Mouse (Mus musculus) limb, embryonic 11.5 days (tissue): ENCODE results near the gene Gm11627. TPM values are rescaled to one million over a fixed set of nuclear protein-coding genes. Genes with fewer than 3 reads are reported as not detected.

Experiments
- ATAC-seq: fragments of 200-750 bp; cut with Nextera tagmentation; 2 replicates; pipeline ENCODE4 v1.8.0; 2017; ENCODE audit warnings: low read depth; ENCODE audit not compliant: insufficient number of reproducible peaks, low FRiP score, low TSS enrichment
- DNase-seq: peaks from one replicate; pipeline ENCODE4 v3.0.0-alpha.2; 2015; ENCODE audit warnings: low spot score
- H3K27ac ChIP-seq: fragments of 300-500 bp; sonication (generic); replicated peaks from 2 replicates; pipeline ENCODE4 v1.5.1; 2014; ENCODE audit warnings: low read depth, mild to moderate bottlenecking, low read length
- H3K27me3 ChIP-seq: fragments of 300-500 bp; sonication (generic); 2 replicates; pipeline ENCODE4 v1.6.1; 2014; ENCODE audit warnings: mild to moderate bottlenecking, low read length, mixed read lengths; ENCODE audit not compliant: control insufficient read depth, insufficient read depth
- H3K36me3 ChIP-seq: fragments of 300-500 bp; sonication (generic); 2 replicates; pipeline ENCODE4 v1.6.1; 2014; ENCODE audit warnings: mild to moderate bottlenecking, low read length, moderate library complexity, mixed read lengths; ENCODE audit not compliant: control insufficient read depth, insufficient read depth
- H3K4me1 ChIP-seq: fragments of 300-500 bp; sonication (generic); 2 replicates; pipeline ENCODE4 v1.6.1; 2014; ENCODE audit warnings: low read length, mixed read lengths; ENCODE audit not compliant: control insufficient read depth, insufficient read depth
- H3K4me2 ChIP-seq: fragments of 300-500 bp; sonication (generic); 2 replicates; pipeline ENCODE4 v1.6.1; 2014; ENCODE audit warnings: low read depth, mild to moderate bottlenecking, moderate library complexity; ENCODE audit not compliant: severe bottlenecking
- H3K4me3 ChIP-seq: fragments of 300-500 bp; sonication (generic); 2 replicates; pipeline ENCODE4 v1.5.1; 2014; ENCODE audit warnings: low read depth, low read length
- H3K9ac ChIP-seq: fragments of 300-500 bp; sonication (generic); 2 replicates; pipeline ENCODE4 v1.6.1; 2014; ENCODE audit warnings: mild to moderate bottlenecking, low read length
- H3K9me3 ChIP-seq: fragments of 300-500 bp; sonication (generic); 2 replicates; pipeline ENCODE4 v1.6.1; 2016; ENCODE audit warnings: low read length; ENCODE audit not compliant: control insufficient read depth
- WGBS: fragments of 180-500 bp; shearing (Covaris S2); extraction: QIAGEN DNeasy Blood & Tissue Kit; methylation state at CpG from one replicate; pipeline ENCODE4 v1.1.7; 2014; 5-methylcytosine and 5-hydroxymethylcytosine counted together
- polyA plus RNA-seq: library from polyadenylated mRNA; unstranded; fragments of >200 nt; fragmentation: Nextera tagmentation; extraction: Ambion mirVana; gene quantifications from 2 replicates; pipeline ENCODE4 v1.2.1, GENCODE M21; 2014

The Gm11627 gene
- polyA plus RNA-seq, 1 experiment from 2014 or later, result 4.2 TPM

- 77% methylated on average over 3 of the region's 3 CpGs for WGBS
Observed at GRCm38 (mm10) chr11:102587554-102587953, 8.3 kb upstream of the Gm11627 start.

DNA sequence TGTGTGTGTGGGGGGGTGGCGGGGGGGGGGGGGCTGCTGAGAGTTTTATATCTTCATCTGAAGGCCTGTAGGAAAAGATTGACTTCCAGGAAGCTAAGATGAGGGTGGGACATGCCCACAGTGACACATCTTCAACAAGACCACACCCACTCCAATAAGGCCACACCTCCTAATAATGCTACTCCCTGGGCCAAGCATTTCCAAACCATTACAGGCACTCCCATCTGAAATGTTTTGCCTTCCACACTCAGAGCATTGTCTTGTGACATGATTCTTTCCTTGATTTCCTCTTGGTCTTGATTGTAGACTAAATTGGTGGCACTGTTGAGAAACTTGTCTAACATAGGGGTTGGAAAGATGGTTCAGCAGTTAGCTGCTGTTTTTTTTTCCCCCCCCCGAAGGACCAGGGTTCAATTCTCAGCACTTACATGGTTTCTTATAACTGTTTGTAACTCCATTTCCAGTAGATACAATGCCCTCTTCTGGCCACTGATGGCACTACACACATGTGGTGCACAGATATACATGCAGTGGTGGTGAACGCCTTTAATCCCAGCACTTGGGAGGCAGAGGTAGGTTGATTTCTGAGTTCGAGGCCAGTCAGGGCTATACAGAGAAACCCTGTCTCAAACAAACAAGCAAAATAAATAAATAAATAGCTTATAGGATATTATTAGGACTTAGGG lies 7.3 kb upstream of the Gm11627 start:
- H3K4me3 ChIP-seq, result no peak overlapping the region
- DNase-seq, result no peak
- no peaks in the 10 kb centered on the region for H3K36me3 ChIP-seq
- peaks cover 12% of the 10 kb centered on the region for H3K4me1 ChIP-seq
- H3K9ac ChIP-seq, result no peak overlapping the region
- H3K9me3 ChIP-seq, result peaks cover 2% of the 10 kb centered on the region; the same call in 1 of the 2 replicates
- no peak overlapping the region for H3K27ac ChIP-seq
- no peaks in the 10 kb centered on the region for H3K27me3 ChIP-seq
- H3K4me2 ChIP-seq, result no peak overlapping the region
- ATAC-seq, result no peak
- WGBS, result 89% methylated on average over 4 of the region's 4 CpGs

More at GRCm38 (mm10) chr11:102587554-102587953, 8.3 kb upstream of the Gm11627 start:
- Histone ChIP-seq H3K27ac (no peak overlapping the region), H3K4me3 (no peak overlapping the region), H3K9me3 (peaks cover 2% of the 10 kb centered on the region; the same call in 1 of the 2 replicates), H3K9ac (no peak overlapping the region), H3K4me1 (peaks cover 3% of the 10 kb centered on the region; the same call in 1 of the 2 replicates), H3K36me3 (no peaks in the 10 kb centered on the region), H3K27me3 (no peaks in the 10 kb centered on the region), H3K4me2 (no peak overlapping the region)
- ATAC-seq, result no peak
- DNase-seq, result no peak

DNA sequence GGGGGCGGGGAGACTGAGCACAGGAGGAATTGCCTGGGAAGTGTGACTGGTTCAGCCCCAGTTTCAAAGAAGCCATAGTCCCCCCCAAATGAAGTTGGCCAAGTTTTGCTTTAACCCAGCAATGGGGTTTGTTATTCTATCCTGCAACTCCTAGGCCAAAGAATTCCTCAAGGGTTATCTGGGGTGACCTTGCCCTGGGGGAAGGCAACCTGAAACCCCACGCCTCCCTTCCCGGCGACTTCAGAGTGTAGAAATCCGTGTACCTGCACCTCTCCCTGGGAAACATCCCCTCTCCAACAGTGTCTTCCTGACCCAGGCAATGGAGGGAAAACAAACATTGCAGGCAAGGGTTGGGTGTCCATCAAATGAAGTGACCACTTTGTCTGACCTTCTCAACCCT lies 3.5 kb upstream of the Gm11627 start:
- Histone ChIP-seq H3K4me2 (no peak overlapping the region), H3K27ac (no peak overlapping the region), H3K4me1 (peaks cover 24% of the 10 kb centered on the region), H3K27me3 (no peaks in the 10 kb centered on the region), H3K9me3 (peaks cover 2% of the 10 kb centered on the region; the same call in 1 of the 2 replicates), H3K4me3 (no peak overlapping the region), H3K36me3 (no peaks in the 10 kb centered on the region), H3K9ac (no peak overlapping the region)
- DNase-seq (no peak), ATAC-seq (no peak)
- 26% methylated on average over 5 of the region's 5 CpGs for WGBS

- H3K4me1 ChIP-seq, result peaks cover 24% of the 10 kb centered on the region
- 30% methylated on average over 13 of the region's 13 CpGs for WGBS
- H3K9ac ChIP-seq, result no peak overlapping the region
- DNase-seq (no peak), ATAC-seq (no peak)
- peaks cover 2% of the 10 kb centered on the region; the same call in 1 of the 2 replicates for H3K9me3 ChIP-seq
- no peak overlapping the region for H3K27ac ChIP-seq
- H3K4me3 ChIP-seq, result no peak overlapping the region
- H3K27me3 ChIP-seq, result no peaks in the 10 kb centered on the region
- no peaks in the 10 kb centered on the region for H3K36me3 ChIP-seq
- no peak overlapping the region for H3K4me2 ChIP-seq
Observed at GRCm38 (mm10) chr11:102582016-102582610, 2.9 kb upstream of the Gm11627 start.

GRCm38 (mm10) chr11:102581281-102582015 lies 2.2 kb upstream of the Gm11627 start:
- Histone ChIP-seq H3K36me3 (no peaks in the 10 kb centered on the region), H3K9me3 (no peaks in the 10 kb centered on the region), H3K27ac (no peak overlapping the region), H3K4me3 (no peak overlapping the region), H3K9ac (peak overlapping the region; percentile 14; the same call in 1 of the 2 replicates), H3K4me2 (no peak overlapping the region), H3K27me3 (no peaks in the 10 kb centered on the region), H3K4me1 (peaks cover 24% of the 10 kb centered on the region)
- ATAC-seq (no peak), DNase-seq (no peak)
- WGBS, result 31% methylated on average over 11 of the region's 11 CpGs

GRCm38 (mm10) chr11:102580034-102580330 lies 721 bp upstream of the Gm11627 start:
- peak overlapping the region; percentile 64 for H3K9ac ChIP-seq
- ATAC-seq, result no peak
- 59% methylated on average over 3 of the region's 3 CpGs for WGBS
- no peak overlapping the region for H3K4me3 ChIP-seq
- H3K27ac ChIP-seq, result 0 out of 2 replicates have a peak overlapping the region, but pooled peaks have one; percentile 16
- peaks cover 24% of the 10 kb centered on the region for H3K4me1 ChIP-seq
- H3K4me2 ChIP-seq, result peak overlapping the region; percentile 42; the same call in 1 of the 2 replicates
- H3K9me3 ChIP-seq, result no peaks in the 10 kb centered on the region
- H3K27me3 ChIP-seq, result no peaks in the 10 kb centered on the region
- no peaks in the 10 kb centered on the region for H3K36me3 ChIP-seq
- no peak for DNase-seq

- Histone ChIP-seq H3K27ac (no peak overlapping the region; the same call in 1 of the 2 replicates), H3K4me2 (peak overlapping the region; percentile 42; the same call in 1 of the 2 replicates), H3K9ac (peak overlapping the region; percentile 64), H3K4me1 (peaks cover 24% of the 10 kb centered on the region), H3K36me3 (no peaks in the 10 kb centered on the region), H3K9me3 (no peaks in the 10 kb centered on the region), H3K4me3 (peak overlapping the region; percentile 19; the same call in 1 of the 2 replicates), H3K27me3 (no peaks in the 10 kb centered on the region)
- 10% methylated on average over 27 of the region's 27 CpGs for WGBS
- ATAC-seq (peak; percentile 26), DNase-seq (peak; percentile 93)
Observed at GRCm38 (mm10) chr11:102578341-102579118, 731 bp downstream of the Gm11627 start.
